Mouse (Mus musculus): ENCODE measurements around the gene Cldn7. TPM values are rescaled to one million over a fixed set of nuclear protein-coding genes. Genes with fewer than 3 reads are reported as not detected.
A peak's percentile ranks its signal among the peaks of the same experiment; 100 is the strongest.

The Cldn7 gene
- total RNA-seq, 1 experiment from 2014 or later: 0.47 TPM

GRCm38 (mm10) chr11:69931769-69932168 is 32.8 kb upstream of the Cldn7 start:
- ATAC-seq (ENCODE audit: extremely low read depth, insufficient number of reproducible peaks, low FRiP score, poor library complexity, severe bottlenecking): no peak

DNA sequence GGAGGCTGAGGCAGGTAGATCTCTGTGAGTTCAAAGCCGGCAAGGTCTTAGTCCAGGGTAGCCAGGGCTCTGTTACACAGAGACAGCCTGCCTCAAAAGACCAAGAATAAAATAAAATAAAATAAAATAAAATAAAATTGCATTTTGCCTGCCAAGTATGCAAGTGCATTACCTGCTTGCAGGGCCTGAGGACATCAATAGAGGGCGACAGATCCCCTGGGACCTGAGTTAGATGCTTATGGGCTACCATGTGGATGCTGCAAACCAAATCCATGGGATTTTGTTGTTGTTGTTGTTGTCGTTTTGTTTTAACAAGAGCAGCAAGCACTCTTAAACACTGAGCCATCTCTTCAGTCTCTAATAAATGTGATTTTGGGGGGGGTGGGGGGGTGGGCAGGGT is 32.3 kb upstream of the Cldn7 start:
- no peak for ATAC-seq (ENCODE audit: extremely low read depth, insufficient number of reproducible peaks, low FRiP score, poor library complexity, severe bottlenecking)

GRCm38 (mm10) chr11:69933066-69933465 is 31.5 kb upstream of the Cldn7 start:
- no peak for ATAC-seq (ENCODE audit: extremely low read depth, insufficient number of reproducible peaks, low FRiP score, poor library complexity, severe bottlenecking)

- ATAC-seq (ENCODE audit: extremely low read depth, insufficient number of reproducible peaks, low FRiP score, poor library complexity, severe bottlenecking): peak; percentile 68
These were observed 30.4 kb upstream of the Cldn7 start for GRCm38 (mm10) chr11:69934169-69934568.

DNA sequence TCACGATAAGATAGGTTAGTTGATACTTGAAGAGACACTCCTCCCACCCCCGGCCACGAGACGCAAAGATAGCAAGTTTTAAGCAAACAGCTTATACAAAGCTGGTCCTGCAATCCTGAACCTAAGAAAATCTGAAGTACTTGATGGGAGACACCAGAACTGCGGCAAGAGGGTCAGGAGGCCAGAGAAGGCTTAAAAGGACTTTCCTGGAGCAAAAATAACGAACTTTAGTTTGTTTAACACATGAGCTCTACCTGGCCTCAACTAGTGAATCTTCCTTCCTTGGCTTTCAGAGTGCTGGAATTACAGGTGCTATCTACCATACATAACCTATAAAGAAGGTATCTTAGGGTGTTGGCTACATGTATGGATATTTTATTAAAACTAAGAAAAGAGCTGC is 29.9 kb upstream of the Cldn7 start:
- ATAC-seq (ENCODE audit: extremely low read depth, insufficient number of reproducible peaks, low FRiP score, poor library complexity, severe bottlenecking): no peak

DNA sequence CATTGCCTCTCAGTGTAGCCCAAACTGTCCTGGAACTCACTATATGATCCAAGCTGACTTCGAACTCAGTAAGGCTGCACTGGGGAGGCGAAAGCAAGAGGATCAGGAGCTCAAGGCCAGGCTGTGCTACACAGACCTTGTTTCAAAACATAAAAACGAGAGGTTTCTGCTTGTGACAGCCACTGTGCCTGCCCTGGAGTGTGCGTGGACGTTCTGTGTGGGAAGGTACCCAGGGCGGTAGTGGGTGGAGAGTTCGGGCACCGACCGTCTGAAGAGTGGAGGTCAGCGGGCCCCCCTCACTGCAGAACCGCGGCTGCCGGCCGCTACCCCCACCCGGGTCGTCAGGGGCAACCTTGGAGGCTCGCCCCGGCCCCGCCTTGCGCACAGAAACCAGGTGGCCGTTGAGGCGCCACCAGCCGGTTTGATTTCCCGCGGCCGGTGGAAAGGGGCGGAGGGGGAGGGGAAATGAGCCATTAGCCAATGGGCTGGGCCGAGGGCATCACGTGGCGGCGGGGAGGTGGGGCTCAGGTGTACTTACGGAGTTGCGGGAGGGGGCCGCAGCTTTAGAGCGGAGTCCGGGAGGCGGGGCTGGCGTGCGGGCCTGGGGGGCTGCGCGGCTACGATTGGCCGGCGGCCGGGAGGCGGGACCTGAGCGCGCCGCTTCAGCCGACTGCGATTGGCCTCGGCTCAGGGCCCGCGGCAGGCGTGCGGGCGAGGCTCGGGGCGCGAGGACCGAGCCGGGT is 29.3 kb upstream of the Cldn7 start, which contains the start of gene Ybx2:
TSS of gene Ybx2 (plus strand) at position 660 of the 743 bp plus-strand sequence.
- peak; percentile 53; the same call in 1 of the 2 replicates for ATAC-seq (ENCODE audit: extremely low read depth, insufficient number of reproducible peaks, low FRiP score, poor library complexity, severe bottlenecking)

DNA sequence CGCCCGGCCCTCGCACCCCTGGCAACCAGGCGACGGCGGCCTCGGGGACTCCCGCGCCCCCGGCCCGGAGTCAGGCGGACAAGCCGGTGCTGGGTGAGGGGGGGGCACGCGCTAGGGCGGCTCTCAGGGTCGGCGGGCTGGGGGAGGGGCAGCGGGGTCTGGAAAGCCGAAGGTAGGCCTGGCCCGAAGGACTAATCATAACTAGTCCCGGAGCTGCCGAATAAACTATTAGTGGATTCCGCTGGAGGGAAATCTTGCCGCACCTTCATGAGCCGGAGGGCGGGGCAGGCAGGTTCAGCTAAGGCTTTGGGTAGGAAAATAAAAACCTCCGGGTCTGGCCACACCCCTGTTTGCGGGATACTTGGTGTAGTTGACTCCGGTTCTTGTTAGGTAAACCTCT is 28.4 kb upstream of the Cldn7 start:
- ATAC-seq (ENCODE audit: extremely low read depth, insufficient number of reproducible peaks, low FRiP score, poor library complexity, severe bottlenecking): no peak

GRCm38 (mm10) chr11:69936714-69937347 is 27.7 kb upstream of the Cldn7 start:
- no peak for ATAC-seq (ENCODE audit: extremely low read depth, insufficient number of reproducible peaks, low FRiP score, poor library complexity, severe bottlenecking)

GRCm38 (mm10) chr11:69937385-69937784 is 27.2 kb upstream of the Cldn7 start:
- ATAC-seq (ENCODE audit: extremely low read depth, insufficient number of reproducible peaks, low FRiP score, poor library complexity, severe bottlenecking): no peak

DNA sequence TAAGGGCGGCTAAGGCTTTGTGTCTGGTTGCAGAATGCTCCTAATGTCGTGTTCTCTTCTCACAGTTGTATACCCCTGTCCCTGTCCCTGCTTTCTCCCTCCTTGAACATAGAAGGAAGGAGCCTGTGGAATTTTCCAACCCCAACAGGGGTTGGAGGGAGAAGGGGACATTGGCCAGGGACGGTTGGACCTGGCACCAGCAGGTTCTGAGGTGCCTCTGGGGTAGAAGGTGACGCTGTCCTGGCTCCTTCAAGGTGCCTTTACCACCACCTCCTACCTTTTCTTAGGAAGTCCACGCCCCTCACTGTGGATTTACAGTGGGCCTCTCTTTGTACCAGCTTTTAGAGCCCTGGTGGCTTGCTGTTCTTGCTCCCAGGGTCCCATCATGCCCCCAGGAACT is 26.7 kb upstream of the Cldn7 start:
- no peak for ATAC-seq (ENCODE audit: extremely low read depth, insufficient number of reproducible peaks, low FRiP score, poor library complexity, severe bottlenecking)

- ATAC-seq (ENCODE audit: extremely low read depth, insufficient number of reproducible peaks, low FRiP score, poor library complexity, severe bottlenecking): no peak
These were observed 26.1 kb upstream of the Cldn7 start for GRCm38 (mm10) chr11:69938401-69938979.

DNA sequence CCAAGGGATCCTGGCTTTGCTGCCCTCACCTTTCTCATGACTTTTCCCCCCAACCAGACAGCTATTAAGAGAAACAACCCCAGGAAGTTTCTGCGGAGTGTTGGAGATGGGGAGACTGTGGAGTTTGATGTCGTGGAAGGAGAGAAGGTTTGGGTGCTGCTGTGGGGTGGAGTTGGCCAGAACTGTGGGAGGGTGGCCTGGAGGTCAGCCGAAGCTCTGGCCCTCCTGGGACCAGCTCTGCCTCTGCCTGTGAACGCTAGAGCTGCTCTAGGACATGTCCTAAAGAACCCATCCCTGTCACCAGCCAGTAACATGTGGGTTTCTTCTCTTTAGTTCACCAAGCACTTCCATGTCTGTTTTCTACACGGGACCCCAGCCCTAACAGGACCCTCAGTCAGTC is 25.4 kb upstream of the Cldn7 start:
- no peak for ATAC-seq (ENCODE audit: extremely low read depth, insufficient number of reproducible peaks, low FRiP score, poor library complexity, severe bottlenecking)

- ATAC-seq (ENCODE audit: extremely low read depth, insufficient number of reproducible peaks, low FRiP score, poor library complexity, severe bottlenecking): no peak
These were observed 24.8 kb upstream of the Cldn7 start for GRCm38 (mm10) chr11:69939731-69940130.

DNA sequence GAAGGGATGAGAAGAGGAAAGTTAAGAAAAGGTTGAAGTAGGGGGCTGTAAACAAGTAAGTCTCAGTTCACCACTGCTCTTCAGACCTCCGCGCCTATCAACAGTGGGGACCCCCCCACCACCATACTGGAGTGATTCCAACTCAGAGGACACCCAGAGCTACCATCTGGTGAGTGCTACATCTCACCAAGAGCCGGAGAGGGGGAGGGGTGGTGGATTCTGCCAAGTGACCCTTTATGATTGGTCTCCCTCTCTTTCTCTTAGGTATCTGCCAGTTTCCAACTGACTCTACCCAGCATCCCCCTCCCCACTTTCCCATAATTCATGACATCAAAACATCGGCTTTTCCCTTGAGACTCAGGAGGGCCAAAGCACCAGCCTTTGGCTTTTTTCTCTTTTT is 23.6 kb upstream of the Cldn7 start:
- no peak for ATAC-seq (ENCODE audit: extremely low read depth, insufficient number of reproducible peaks, low FRiP score, poor library complexity, severe bottlenecking)

- ATAC-seq (ENCODE audit: extremely low read depth, insufficient number of reproducible peaks, low FRiP score, poor library complexity, severe bottlenecking): no peak
These were observed 19.4 kb upstream of the Cldn7 start for GRCm38 (mm10) chr11:69945216-69945615.

DNA sequence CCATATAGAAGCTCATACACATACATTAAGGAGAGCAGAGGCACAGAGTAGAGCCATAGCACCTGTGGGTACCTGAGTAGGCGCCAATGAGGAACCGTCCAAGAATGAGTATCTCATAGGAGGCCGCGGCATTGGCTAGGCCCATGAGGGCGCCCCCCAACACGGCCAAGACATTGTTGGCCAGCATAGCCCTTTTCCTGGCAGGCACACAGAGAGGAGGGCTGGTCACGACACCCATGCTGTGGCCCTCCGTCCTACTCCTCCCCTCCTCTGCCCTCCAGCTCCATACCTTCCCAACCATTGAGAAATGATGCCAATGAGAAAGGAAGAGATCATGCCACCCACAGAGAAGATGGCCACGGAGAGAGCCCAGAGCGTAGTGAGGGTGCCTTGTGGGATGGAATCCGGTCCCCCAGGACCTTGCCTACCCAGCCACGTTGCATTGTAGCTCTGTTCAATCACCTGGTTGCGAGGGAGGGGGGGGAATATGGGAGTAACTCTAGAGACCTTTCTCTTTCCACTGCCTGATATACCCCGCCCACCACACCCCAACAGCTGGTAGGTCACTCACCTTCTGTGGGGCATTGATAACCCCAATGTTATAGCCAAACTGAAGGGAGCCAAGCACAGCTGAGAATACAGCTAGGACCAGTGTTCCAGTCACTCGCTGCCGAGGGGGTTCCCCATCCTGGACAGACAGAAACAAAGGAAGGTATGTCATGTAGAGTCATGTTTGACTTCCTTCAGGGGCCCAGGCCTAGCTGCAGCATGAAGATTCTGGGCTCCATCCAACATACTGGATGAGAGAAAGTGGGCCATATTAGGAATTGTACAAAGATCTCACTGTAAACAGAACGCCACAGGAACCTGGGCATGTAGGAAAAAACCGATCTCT is 18.3 kb upstream of the Cldn7 start:
- no peak for ATAC-seq (ENCODE audit: extremely low read depth, insufficient number of reproducible peaks, low FRiP score, poor library complexity, severe bottlenecking)

GRCm38 (mm10) chr11:69947337-69948065 is 17.1 kb upstream of the Cldn7 start:
- no peak for ATAC-seq (ENCODE audit: extremely low read depth, insufficient number of reproducible peaks, low FRiP score, poor library complexity, severe bottlenecking)

GRCm38 (mm10) chr11:69948066-69948762 is 16.4 kb upstream of the Cldn7 start, which contains the start of gene Slc2a4:
Gene Slc2a4 (minus strand): TSS chr11:69948188.
- ATAC-seq (ENCODE audit: extremely low read depth, insufficient number of reproducible peaks, low FRiP score, poor library complexity, severe bottlenecking): peak; percentile 65; the same call in 1 of the 2 replicates
